Mouse (Mus musculus) embryo, embryonic 11.5 days (tissue): ENCODE data around the gene Neurl4.
"Not testable (repeated sequence)": the region's sequence is repeated elsewhere in the genome, so short reads cannot be mapped to it uniquely, and the experiment has no call there.

Experiments used
- DNase-seq: peaks from one replicate; pipeline ENCODE4 v3.0.0-alpha.2; 2012; ENCODE audit warnings: low read depth, low spot score

The Neurl4 gene

GRCm38 (mm10) chr11:69953267-69953915 is 52.5 kb downstream of the Neurl4 start:
- DNase-seq: no peak

DNA sequence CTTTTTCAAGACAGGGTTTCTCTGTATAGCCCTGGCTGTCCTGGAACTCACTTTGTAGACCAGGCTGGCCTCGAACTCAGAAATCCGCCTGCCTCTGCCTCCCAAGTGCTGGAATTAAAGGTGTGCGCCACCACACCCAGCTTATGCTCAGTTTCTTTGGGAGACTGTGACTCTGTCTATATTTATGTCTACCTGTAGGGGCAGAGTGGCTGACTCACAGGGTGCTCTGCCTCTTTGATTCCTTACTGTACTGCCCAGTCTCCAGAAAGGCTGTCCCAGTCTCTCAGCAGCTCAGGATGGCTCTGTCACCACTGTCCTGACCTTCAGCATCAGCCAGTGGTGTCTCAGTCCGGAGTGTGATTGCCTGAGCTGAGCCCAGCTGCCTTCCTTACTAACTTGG is 54.7 kb downstream of the Neurl4 start:
- DNase-seq: not testable (repeated sequence)

GRCm38 (mm10) chr11:69956218-69956617 is 55.3 kb downstream of the Neurl4 start:
- no peak for DNase-seq

DNA sequence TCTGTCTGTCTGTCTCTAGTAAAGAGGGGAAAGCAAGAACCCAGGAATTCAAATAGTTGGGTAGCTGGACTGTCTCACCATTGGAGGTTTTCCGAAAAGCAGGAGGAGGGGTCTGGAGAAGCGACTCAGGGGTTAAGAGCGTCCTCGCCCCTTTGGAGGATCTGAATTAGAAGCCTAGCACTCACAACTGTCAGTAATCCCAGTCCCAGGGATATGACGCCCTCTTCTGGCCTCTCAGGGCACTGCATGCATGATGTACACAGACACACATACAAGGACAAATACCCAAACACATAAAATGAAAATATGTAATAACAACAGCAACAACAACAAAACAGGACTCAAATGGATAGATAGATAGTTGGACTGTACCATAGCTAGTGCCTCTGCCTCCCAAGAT is 59.7 kb downstream of the Neurl4 start:
- no peak for DNase-seq

- DNase-seq: no peak
Measured at GRCm38 (mm10) chr11:69961841-69962240, 61.0 kb downstream of the Neurl4 start.
